Mouse (Mus musculus) bone marrow macrophage, adult 2 months (primary cell): ENCODE measurements around the gene Ccdc181.
A peak's percentile ranks its signal among the peaks of the same experiment; 100 is the strongest.

ENCODE experiments used
- CTCF ChIP-seq: IDR thresholded peaks from 2 replicates; pipeline ENCODE4 v1.5.1; 2012; ENCODE audit warnings: low read depth, mild to moderate bottlenecking, low read length, moderate library complexity
- POLR2A ChIP-seq: IDR thresholded peaks from 2 replicates; pipeline ENCODE4 v1.6.1; 2012; ENCODE audit warnings: mild to moderate bottlenecking, low read depth, low read length, borderline replicate concordance

DNA sequence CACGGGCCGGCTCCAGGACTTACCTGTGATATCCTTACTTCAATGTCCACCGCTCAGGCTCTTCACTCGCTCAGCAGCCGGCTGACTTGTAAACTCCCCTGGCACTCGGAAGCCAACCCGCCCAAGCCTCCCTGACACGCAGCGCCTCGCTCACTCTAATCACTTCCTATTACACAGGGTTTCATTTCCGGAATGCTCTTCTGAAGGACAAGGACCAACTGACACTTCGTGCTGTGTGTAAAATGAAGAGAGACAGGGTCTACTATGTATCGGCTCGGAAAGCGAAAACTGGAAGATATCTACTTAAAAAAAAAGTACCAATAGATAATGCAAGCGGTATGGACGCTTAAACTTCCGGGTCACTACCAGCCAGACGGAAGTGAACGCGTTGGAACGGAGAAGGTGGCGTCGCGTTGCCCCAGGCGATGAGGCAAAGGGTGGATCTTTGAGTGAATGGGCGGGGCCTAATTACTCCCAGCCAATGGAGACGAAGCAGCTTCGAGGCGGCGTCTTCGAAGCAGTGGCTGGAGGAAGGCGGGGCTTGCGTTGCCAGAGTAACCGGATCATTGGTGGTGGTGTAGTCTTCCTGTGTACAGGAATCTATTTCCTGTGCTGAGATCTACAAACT lies 31.9 kb downstream of the Ccdc181 start, which contains the start of gene Blzf1:
- TF ChIP-seq CTCF (no peak), POLR2A (peak; percentile 62; the same call in 1 of the 2 replicates)
